In the genomic region with DNA sequence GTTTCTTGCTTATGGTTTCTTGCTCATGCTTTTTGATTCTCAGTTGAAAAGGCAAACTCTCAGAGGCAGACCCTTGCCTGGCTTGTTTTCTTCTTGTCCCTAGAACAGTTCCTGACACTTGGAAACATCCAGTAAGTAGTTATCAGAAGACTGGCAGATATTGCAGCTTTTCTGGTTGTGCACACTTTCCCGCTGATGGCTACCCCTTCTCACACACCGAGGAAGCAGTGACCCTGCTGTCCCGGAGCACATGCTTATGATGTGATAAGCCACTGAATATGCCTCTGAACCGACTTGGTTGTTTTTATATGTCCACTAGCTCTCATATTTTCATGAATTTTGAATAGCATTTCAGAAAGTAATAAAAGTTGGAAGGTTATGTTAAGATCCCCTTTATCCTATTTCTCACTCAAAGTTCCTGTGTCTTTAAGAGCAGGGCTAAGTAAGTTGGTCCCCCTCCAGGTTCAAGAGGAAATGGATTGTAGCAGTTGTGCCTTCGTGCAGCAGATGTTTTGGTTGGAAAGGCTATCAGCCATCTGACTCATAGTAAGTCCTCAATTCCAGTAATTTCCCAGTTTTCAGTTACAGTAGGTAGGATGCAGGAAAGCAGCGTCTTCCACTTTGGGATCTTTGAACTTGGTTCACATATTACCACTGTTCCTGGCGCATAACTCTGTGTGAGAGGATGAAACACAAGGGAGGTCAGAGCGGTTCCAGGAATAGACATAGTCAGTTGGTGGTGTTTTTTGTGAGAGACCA, we compare ENCODE assay signal across 10 mouse cellular contexts.
A peak's percentile ranks its signal among the peaks of the same experiment; 100 is the strongest.
DNase-seq lines count a peak whose midpoint lies in the region; ATAC-seq and TF ChIP-seq lines count a peak whose summit lies in the region.
"Had no signal": no experiment of that assay in that cellular context is flagged by ENCODE, and none has a peak within 500 bp of the region (broad histone marks: within the 10 kb centered on the region; RNA-seq: fewer than 3 reads in every experiment).

No protein-coding gene starts in this region.

- 6% methylated on average over 8 of the region's 8 CpGs for WGBS in heart, adult 2 months
- WGBS in kidney, embryonic 16.5 days = 54% methylated on average over 8 of the region's 8 CpGs
- WGBS in stomach, postnatal 0 days = 47% methylated on average over 8 of the region's 8 CpGs

- no peaks in the 10 kb centered on the region for H3K4me1 ChIP-seq in testis, adult 2 months (ENCODE audit: control insufficient read depth, insufficient read depth, low read length)
- peaks cover 14% of the 10 kb centered on the region for H3K4me1 ChIP-seq in heart, adult 2 months (ENCODE audit: control insufficient read depth, insufficient read depth, low read length)
- H3K4me1 ChIP-seq in kidney, embryonic 16.5 days (ENCODE audit: insufficient read depth, low read length) = peaks cover 4% of the 10 kb centered on the region; the same call in 1 of the 2 replicates
- no peaks in the 10 kb centered on the region for H3K4me1 ChIP-seq in stomach, postnatal 0 days (replicated peaks; ENCODE audit: control insufficient read depth, insufficient read depth)
- H3K4me1 ChIP-seq: forebrain, embryonic 12.5 days; neural tube, embryonic 12.5 days had no signal

- no peak for ATAC-seq in kidney, embryonic 16.5 days (ENCODE audit: low FRiP score, low TSS enrichment)
- no peak for ATAC-seq in stomach, postnatal 0 days (ENCODE audit: low FRiP score, low TSS enrichment)

- TF ChIP-seq CTCF in testis, adult 2 months (IDR thresholded peaks at IDR 0.05; ENCODE audit: control insufficient read depth, insufficient read depth, insufficient replicate concordance, low read depth, low read length) = no peak
- TF ChIP-seq CTCF in heart, adult 2 months (IDR thresholded peaks at IDR 0.05) = peak; percentile 11; the same call in 1 of the 2 replicates
- TF ChIP-seq CTCF in stomach, postnatal 0 days (IDR thresholded peaks at IDR 0.05; ENCODE audit: low read depth) = no peak

- intact Hi-C loops in heart, adult 2 months (cut with DNase I) = loop anchor here (5.0 kb wide), 2 partner anchors 54 to 304 kb away; no protein-coding TSS in a partner anchor

- no peaks in the 10 kb centered on the region for H3K79me2 ChIP-seq in heart, adult 2 months (replicated peaks; ENCODE audit: control insufficient read depth, insufficient read depth, low read length)

- no peaks in the 10 kb centered on the region for H3K27me3 ChIP-seq in testis, adult 2 months (ENCODE audit: control insufficient read depth, insufficient read depth, low read length)
- H3K27me3 ChIP-seq in heart, adult 2 months (ENCODE audit: control insufficient read depth, insufficient read depth, low read length) = no peaks in the 10 kb centered on the region
- no peaks in the 10 kb centered on the region for H3K27me3 ChIP-seq in kidney, embryonic 16.5 days (ENCODE audit: insufficient read depth, low read length)
- H3K27me3 ChIP-seq in stomach, postnatal 0 days (ENCODE audit: control insufficient read depth, insufficient read depth, low read length) = no peaks in the 10 kb centered on the region
- H3K27me3 ChIP-seq: forebrain, embryonic 12.5 days; neural tube, embryonic 12.5 days had no signal

- DNase-seq in testis, postnatal 14 days (ENCODE audit: low spot score) = no peak
- peak; percentile 34 to 65 for DNase-seq in heart, adult 2 months
- DNase-seq in stomach, postnatal 0 days (ENCODE audit: low spot score) = no peak
- DNase-seq in layer of hippocampus, adult 18-20 months (ENCODE audit: low spot score in 2 of 2) = no peak
- DNase-seq in neural tube, embryonic 10.5 days (ENCODE audit: extremely low spot score, low spot score) = no peak
- no peak for DNase-seq in layer of hippocampus, adult 11-12 months (ENCODE audit: low spot score)

- no peak for TF ChIP-seq POLR2A in testis, adult 2 months (IDR thresholded peaks at IDR 0.05; ENCODE audit: control insufficient read depth, low read depth, low read length)
- peak; percentile 48; the same call in 1 of the 2 replicates for TF ChIP-seq POLR2A in heart, adult 2 months (IDR thresholded peaks at IDR 0.05; ENCODE audit: insufficient read depth, low read depth, low read length)

- no peaks in the 10 kb centered on the region for H3K9me3 ChIP-seq in kidney, embryonic 16.5 days (ENCODE audit: low read length)
- no peaks in the 10 kb centered on the region for H3K9me3 ChIP-seq in stomach, postnatal 0 days (ENCODE audit: control insufficient read depth, low read length)
- H3K9me3 ChIP-seq: forebrain, embryonic 12.5 days; neural tube, embryonic 12.5 days had no signal

- H3K4me2 ChIP-seq in kidney, embryonic 16.5 days (replicated peaks; ENCODE audit: low read depth, low read length) = no peak overlapping the region
- no peak overlapping the region for H3K4me2 ChIP-seq in stomach, postnatal 0 days (replicated peaks; ENCODE audit: low read depth)
- H3K4me2 ChIP-seq: forebrain, embryonic 12.5 days; neural tube, embryonic 12.5 days had no signal

- H3K27ac ChIP-seq in testis, adult 2 months (ENCODE audit: control insufficient read depth, insufficient read depth, low read depth, low read length) = 0 out of 2 replicates have a peak overlapping the region, but pooled peaks have one; percentile 29
- peak overlapping the region; percentile 70 for H3K27ac ChIP-seq in heart, adult 2 months
- H3K27ac ChIP-seq in kidney, embryonic 16.5 days (ENCODE audit: low read length) = peak overlapping the region; percentile 48; the same call in 1 of the 2 replicates
- H3K27ac ChIP-seq in stomach, postnatal 0 days (replicated peaks) = 0 out of 2 replicates have a peak overlapping the region, but pooled peaks have one; percentile 13
- H3K27ac ChIP-seq: forebrain, embryonic 12.5 days; neural tube, embryonic 12.5 days had no signal

- no peak overlapping the region for H3K4me3 ChIP-seq in testis, adult 2 months (ENCODE audit: control insufficient read depth, low read depth, low read length)
- no peak overlapping the region; the same call in 1 of the 2 replicates for H3K4me3 ChIP-seq in heart, adult 2 months
- H3K4me3 ChIP-seq in kidney, embryonic 16.5 days (ENCODE audit: low read length) = no peak overlapping the region
- H3K4me3 ChIP-seq in stomach, postnatal 0 days (ENCODE audit: low read depth, low read length) = no peak overlapping the region
- H3K4me3 ChIP-seq: forebrain, embryonic 12.5 days; neural tube, embryonic 12.5 days had no signal

- no peak for TF ChIP-seq EP300 in heart, adult 2 months (IDR thresholded peaks at IDR 0.05; ENCODE audit: insufficient read depth, low read depth, low read length)
- no peak for TF ChIP-seq EP300 in stomach, postnatal 0 days (optimal IDR thresholded peaks at IDR 0.05)

- H3K9ac ChIP-seq in heart, adult 2 months (ENCODE audit: low read depth, low read length) = peak overlapping the region; percentile 54
- no peak overlapping the region for H3K9ac ChIP-seq in kidney, embryonic 16.5 days (replicated peaks; ENCODE audit: low read length)
- no peak overlapping the region for H3K9ac ChIP-seq in stomach, postnatal 0 days (ENCODE audit: low read length)
- H3K9ac ChIP-seq: forebrain, embryonic 12.5 days; neural tube, embryonic 12.5 days had no signal

- H3K36me3 ChIP-seq in testis, adult 2 months (ENCODE audit: control insufficient read depth, insufficient read depth, low read length) = no peaks in the 10 kb centered on the region
- H3K36me3 ChIP-seq in heart, adult 2 months (ENCODE audit: control insufficient read depth, insufficient read depth, low read length) = peaks cover 12% of the 10 kb centered on the region
- no peaks in the 10 kb centered on the region for H3K36me3 ChIP-seq in kidney, embryonic 16.5 days (ENCODE audit: insufficient read depth, low read length)
- no peaks in the 10 kb centered on the region for H3K36me3 ChIP-seq in stomach, postnatal 0 days (ENCODE audit: control insufficient read depth, insufficient read depth, low read length)
- H3K36me3 ChIP-seq: forebrain, embryonic 12.5 days; neural tube, embryonic 12.5 days had no signal

Comparison
In these comparisons a context has a peak if more than half of its experiments do, and no peak if none do; other contexts are left out.
1. H3K27ac ChIP-seq: peak in every context shown above with its lines; median percentile 70 in heart, adult 2 months; 48 in kidney, embryonic 16.5 days; 29 in testis, adult 2 months; 13 in stomach, postnatal 0 days.
2. DNase-seq: peak in heart, adult 2 months (2 of 2); none in testis, postnatal 14 days (single experiment), stomach, postnatal 0 days (single experiment), layer of hippocampus, adult 18-20 months (0 of 2), neural tube, embryonic 10.5 days (single experiment) and layer of hippocampus, adult 11-12 months (single experiment).